Mouse (Mus musculus) olfactory bulb, adult 2 months (tissue): ENCODE measurements around the gene Bpifb6.

Experiments used
- CTCF ChIP-seq: fragments of 200-500 bp; IDR thresholded peaks from 2 replicates; pipeline ENCODE4 v1.5.1; 2012; ENCODE audit warnings: low read depth, mild to moderate bottlenecking, low read length, moderate library complexity; ENCODE audit not compliant: insufficient read depth
- POLR2A ChIP-seq: fragments of 200-500 bp; IDR thresholded peaks from 2 replicates; pipeline ENCODE4 v1.6.1; 2012; ENCODE audit warnings: mild to moderate bottlenecking, low read depth, low read length, moderate library complexity; ENCODE audit not compliant: insufficient read depth

DNA sequence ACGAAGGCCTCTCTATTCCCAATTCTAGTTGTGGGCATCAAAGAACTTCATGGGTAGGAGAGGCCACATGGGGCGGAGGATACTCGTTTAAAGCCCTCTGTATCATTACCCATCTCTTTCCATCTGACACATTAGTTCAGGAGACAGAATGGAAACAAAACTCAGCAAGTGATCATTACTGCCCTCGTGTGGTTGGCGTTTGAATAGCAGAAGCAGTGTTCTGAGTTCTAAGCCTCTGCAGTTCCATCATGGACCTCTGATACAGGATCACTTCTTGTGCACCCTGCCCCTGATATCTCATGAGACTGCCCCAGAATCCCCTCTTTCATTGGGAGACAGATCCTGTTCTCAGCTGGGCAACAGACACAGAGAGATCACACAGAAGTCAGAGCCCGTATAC lies 52.7 kb downstream of the Bpifb6 start:
- TF ChIP-seq CTCF = no peak
- no peak for TF ChIP-seq POLR2A
